Mouse (Mus musculus) E14TG2a.4 (cell line): ENCODE results near the gene Tjp2.

Experiments
- CTCF ChIP-seq: conservative IDR thresholded peaks from 2 replicates; pipeline ENCODE4 v1.5.1; 2014; ENCODE audit warnings: low read length
- NANOG ChIP-seq: IDR thresholded peaks from 2 replicates; pipeline ENCODE4 v1.6.1; 2014; ENCODE audit warnings: borderline replicate concordance, low read length, mixed read lengths
- POU5F1 ChIP-seq: IDR thresholded peaks from 2 replicates; pipeline ENCODE4 v1.6.1; 2014; ENCODE audit warnings: low read length, borderline replicate concordance

- TF ChIP-seq CTCF, result no peak
- TF ChIP-seq POU5F1, result no peak
- no peak for TF ChIP-seq NANOG
These were observed 33.1 kb upstream of the Tjp2 start for GRCm38 (mm10) chr19:24257962-24258361.
